Mouse (Mus musculus): ENCODE results near the gene Yaf2. TPM values are rescaled to one million over a fixed set of nuclear protein-coding genes. Genes with fewer than 3 reads are reported as not detected.
"Not testable (repeated sequence)": the region's sequence is repeated elsewhere in the genome, so short reads cannot be mapped to it uniquely, and the experiment has no call there.

Yaf2 gene
- polyA plus RNA-seq, 1 experiment: 21.0 TPM

GRCm38 (mm10) chr15:93251553-93252250 lies 85.0 kb downstream of the Yaf2 start:
- no peak for DNase-seq
- Histone ChIP-seq H3K27me3 (ENCODE audit: control insufficient read depth, insufficient read depth, low read length) (no peaks in the 10 kb centered on the region), H3K4me1 (replicated peaks; ENCODE audit: control insufficient read depth, insufficient read depth, low read length) (no peaks in the 10 kb centered on the region), H3K36me3 (ENCODE audit: control insufficient read depth, insufficient read depth, low read length) (peaks cover 18% of the 10 kb centered on the region), H3K4me3 (ENCODE audit: control insufficient read depth, insufficient read depth, low read length) (no peak overlapping the region), H3K27ac (ENCODE audit: control insufficient read depth, insufficient read depth, low read length) (no peak overlapping the region)
- TF ChIP-seq CTCF (IDR thresholded peaks at IDR 0.05; ENCODE audit: borderline replicate concordance, control insufficient read depth, extremely low read depth, insufficient read depth, low read length, poor library complexity) (no peak), POLR2A (IDR thresholded peaks at IDR 0.05; ENCODE audit: control insufficient read depth, extremely low read depth, insufficient read depth, low read length, poor library complexity) (no peak)
- 80% methylated on average over 13 of the region's 13 CpGs for WGBS

GRCm38 (mm10) chr15:93243202-93243601 lies 93.5 kb downstream of the Yaf2 start:
- Histone ChIP-seq H3K27ac (ENCODE audit: control insufficient read depth, insufficient read depth, low read length) (no peak overlapping the region), H3K27me3 (ENCODE audit: control insufficient read depth, insufficient read depth, low read length) (no peaks in the 10 kb centered on the region), H3K4me1 (replicated peaks; ENCODE audit: control insufficient read depth, insufficient read depth, low read length) (no peaks in the 10 kb centered on the region), H3K36me3 (ENCODE audit: control insufficient read depth, insufficient read depth, low read length) (peaks cover 11% of the 10 kb centered on the region), H3K4me3 (ENCODE audit: control insufficient read depth, insufficient read depth, low read length) (no peak overlapping the region)
- TF ChIP-seq POLR2A (IDR thresholded peaks at IDR 0.05; ENCODE audit: control insufficient read depth, extremely low read depth, insufficient read depth, low read length, poor library complexity) (no peak), CTCF (IDR thresholded peaks at IDR 0.05; ENCODE audit: borderline replicate concordance, control insufficient read depth, extremely low read depth, insufficient read depth, low read length, poor library complexity) (no peak)
- 93% methylated on average over 10 of the region's 10 CpGs for WGBS
- DNase-seq: no peak

GRCm38 (mm10) chr15:93236456-93236855 lies 100.3 kb downstream of the Yaf2 start:
- not testable (repeated sequence) for H3K4me3 ChIP-seq (ENCODE audit: control insufficient read depth, insufficient read depth, low read length); DNase-seq; H3K27me3 ChIP-seq (ENCODE audit: control insufficient read depth, insufficient read depth, low read length); H3K36me3 ChIP-seq (ENCODE audit: control insufficient read depth, insufficient read depth, low read length); H3K27ac ChIP-seq (ENCODE audit: control insufficient read depth, insufficient read depth, low read length); H3K4me1 ChIP-seq (replicated peaks; ENCODE audit: control insufficient read depth, insufficient read depth, low read length)
- 84% methylated on average over 10 of the region's 10 CpGs for WGBS

Other genes with a start within 250 kb of the Yaf2 start
- gene Gxylt1, start 61.8 kb downstream of the Yaf2 start, polyA plus RNA-seq (2012; rRNA removed): 4.0 and 4.4 TPM in 2 replicates
- gene Zcrb1, start 61.4 kb upstream of the Yaf2 start, polyA plus RNA-seq (2012; rRNA removed): 25.5 TPM in 2 replicates
- 14.5 and 16.5 TPM in 2 replicates for gene Pphln1, start 61.4 kb upstream of the Yaf2 start, polyA plus RNA-seq (2012; rRNA removed)